Comparison of ENCODE assay signal across 13 mouse cellular contexts in the genomic region with DNA sequence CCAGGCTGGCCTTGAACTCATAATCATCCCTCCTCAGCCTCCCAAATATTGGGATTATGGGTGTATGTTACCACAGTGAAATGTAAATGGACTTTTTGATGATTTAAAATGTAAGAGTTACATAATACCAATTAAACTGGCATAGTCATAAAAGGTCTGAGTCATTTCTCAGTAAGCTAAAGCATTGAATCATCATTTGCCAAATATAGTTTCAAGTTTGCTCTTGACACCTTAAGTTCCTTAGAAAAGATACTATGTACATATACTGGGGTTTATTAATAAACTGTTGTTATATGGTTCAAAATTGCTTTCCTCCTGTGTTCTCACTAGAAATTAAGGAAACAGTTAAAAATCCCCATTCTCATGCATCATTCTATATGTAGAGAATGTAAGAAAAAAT. TPM values are rescaled to one million over a fixed set of nuclear protein-coding genes. Genes with fewer than 3 reads are reported as not detected.
"Had no signal": no experiment of that assay in that cellular context is flagged by ENCODE, and none has a peak within 500 bp of the region (broad histone marks: within the 10 kb centered on the region; RNA-seq: fewer than 3 reads in every experiment).

No protein-coding gene starts in this region.

- DNase-seq: retina, postnatal 1 day; right cerebral cortex, adult 18-20 months; right cerebral cortex, postnatal 14 days; right cerebral cortex, postnatal 25 days; right cerebral cortex, postnatal 4 days; spleen, adult 18-20 months; thymus, adult 18-20 months; thymus, adult 2 months; thymus, postnatal 14 days; thymus, postnatal 25 days; thymus, postnatal 36 days; thymus, postnatal 4 days had no signal

RNA-seq across cellular contexts. Expression of a gene that starts 39.8 kb away (rescaled TPM):
- total RNA-seq: neutrophil, adult 5-6 weeks had no signal
